Mouse (Mus musculus): Measurements from ENCODE around the gene Ndufaf7. TPM values are rescaled to one million over a fixed set of nuclear protein-coding genes. Genes with fewer than 3 reads are reported as not detected.

Gene Ndufaf7
- polyA plus RNA-seq, 2 experiments: 27.8 to 49.7 TPM

DNA sequence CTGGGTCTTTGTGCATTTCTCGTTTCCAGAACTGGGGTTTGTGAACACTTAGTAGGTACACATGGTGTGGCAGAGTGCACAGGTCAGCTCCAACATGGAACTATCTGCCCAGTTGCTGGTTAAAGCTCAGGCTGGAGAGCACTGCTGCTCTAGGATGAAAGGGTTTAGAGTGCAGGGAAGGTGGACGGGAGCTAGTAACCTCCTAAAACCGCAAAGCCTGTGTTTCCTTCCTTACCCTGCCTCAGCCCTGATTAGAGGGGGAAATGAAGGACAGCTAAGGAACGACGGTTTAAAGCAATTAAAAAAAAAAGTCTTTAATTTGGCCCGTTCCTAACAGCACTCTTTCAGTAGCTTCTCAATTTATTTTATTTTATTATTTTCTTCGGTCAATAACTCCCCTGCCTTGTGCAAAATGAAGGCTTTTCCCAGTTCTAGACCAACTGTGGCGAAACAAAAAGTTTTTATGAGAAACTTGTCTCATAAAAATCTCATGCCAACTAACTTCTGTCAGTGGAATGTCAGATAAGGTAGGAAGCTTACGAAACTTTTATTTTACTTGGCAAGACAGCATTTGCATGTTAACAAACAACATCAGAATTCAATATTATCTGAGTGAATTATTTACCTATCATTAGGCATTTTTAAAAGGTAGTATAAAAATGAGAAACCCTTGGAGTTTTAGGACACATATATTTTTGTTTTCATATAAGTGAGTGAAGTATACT is 55.5 kb downstream of the Ndufaf7 start:
- no peak for TF ChIP-seq POLR2A (IDR thresholded peaks at IDR 0.05; ENCODE audit: borderline replicate concordance, extremely low read depth, insufficient read depth, insufficient read length)
- H3K4me2 ChIP-seq (replicated peaks; ENCODE audit: low read depth, low read length, severe bottlenecking): no peak overlapping the region

DNA sequence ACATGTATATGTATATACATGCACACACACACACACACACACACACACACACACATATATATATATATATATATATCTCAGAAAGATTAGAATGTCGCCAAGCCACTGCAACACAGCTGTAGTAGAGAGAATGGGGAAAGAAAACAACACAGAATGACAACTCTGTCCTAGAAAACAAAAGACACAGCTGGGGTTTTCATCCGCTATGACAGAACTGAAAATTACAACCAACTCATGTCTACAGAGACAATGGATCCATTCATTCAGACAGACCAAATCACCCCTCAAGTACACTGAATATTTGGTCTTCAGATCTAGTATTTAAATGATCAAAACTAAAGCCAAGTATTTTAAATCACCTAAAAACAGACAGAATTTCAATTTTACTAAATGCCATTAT is 56.7 kb downstream of the Ndufaf7 start:
- no peak for DNase-seq (ENCODE audit: low spot score)
- 79% methylated on average over 2 of the region's 2 CpGs for WGBS
- H3K27me3 ChIP-seq (ENCODE audit: control insufficient read depth, insufficient read depth, low read length): no peaks in the 10 kb centered on the region
- TF ChIP-seq POLR2A (IDR thresholded peaks at IDR 0.05; ENCODE audit: borderline replicate concordance, extremely low read depth, insufficient read depth, insufficient read length): no peak
- ATAC-seq (ENCODE audit: low FRiP score, low read depth): no peak
- no peak overlapping the region for H3K4me2 ChIP-seq (replicated peaks; ENCODE audit: low read depth, low read length, severe bottlenecking)
- no peak overlapping the region for H3K4me3 ChIP-seq (replicated peaks; ENCODE audit: low read length)
- no peak overlapping the region for H3K9ac ChIP-seq (ENCODE audit: low read depth, low read length, severe bottlenecking)
- no peaks in the 10 kb centered on the region for H3K9me3 ChIP-seq (ENCODE audit: control insufficient read depth, low read length)
- H3K36me3 ChIP-seq (ENCODE audit: control insufficient read depth, insufficient read depth, low read length): no peaks in the 10 kb centered on the region
- H3K4me1 ChIP-seq (ENCODE audit: control insufficient read depth, insufficient read depth, low read length): peaks cover 13% of the 10 kb centered on the region
- no peak overlapping the region for H3K27ac ChIP-seq (replicated peaks; ENCODE audit: low read depth, low read length)

More for the DNA sequence above, 55.5 kb downstream of the Ndufaf7 start:
- H3K4me3 ChIP-seq (replicated peaks; ENCODE audit: low read length): no peak overlapping the region
- DNase-seq (ENCODE audit: low spot score) (no peak), ATAC-seq (ENCODE audit: low FRiP score, low read depth) (no peak)
- no peaks in the 10 kb centered on the region for H3K27me3 ChIP-seq (ENCODE audit: control insufficient read depth, insufficient read depth, low read length)
- H3K9me3 ChIP-seq (ENCODE audit: control insufficient read depth, low read length): no peaks in the 10 kb centered on the region
- no peak overlapping the region for H3K27ac ChIP-seq (replicated peaks; ENCODE audit: low read depth, low read length)
- WGBS: 32% methylated on average over 9 of the region's 9 CpGs
- H3K9ac ChIP-seq (ENCODE audit: low read depth, low read length, severe bottlenecking): peak overlapping the region; percentile 21; the same call in 1 of the 2 replicates
- H3K4me1 ChIP-seq (ENCODE audit: control insufficient read depth, insufficient read depth, low read length): peaks cover 9% of the 10 kb centered on the region; the same call in 1 of the 2 replicates
- H3K36me3 ChIP-seq (ENCODE audit: control insufficient read depth, insufficient read depth, low read length): no peaks in the 10 kb centered on the region

DNA sequence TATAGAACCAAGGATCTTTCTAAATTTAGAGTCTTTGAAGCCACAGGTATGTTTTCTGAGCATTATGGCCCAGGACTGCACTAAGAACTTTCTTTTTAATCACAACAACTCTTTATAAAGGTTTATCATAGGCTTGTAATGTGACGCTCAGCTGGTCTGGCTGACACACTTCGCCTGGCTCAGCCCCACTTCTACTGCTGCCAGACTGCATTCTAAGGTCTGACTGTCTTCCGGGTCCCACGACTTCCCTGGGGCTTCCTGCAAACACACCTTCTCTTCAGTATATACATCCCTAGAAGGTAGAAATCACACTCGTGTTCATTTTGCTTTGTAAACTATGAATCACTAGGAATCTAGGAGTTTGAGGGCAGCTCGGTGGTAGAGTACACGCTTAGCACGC is 57.4 kb downstream of the Ndufaf7 start:
- TF ChIP-seq POLR2A (IDR thresholded peaks at IDR 0.05; ENCODE audit: borderline replicate concordance, extremely low read depth, insufficient read depth, insufficient read length): no peak
- WGBS: 86% methylated on average over 8 of the region's 8 CpGs
- no peaks in the 10 kb centered on the region for H3K36me3 ChIP-seq (ENCODE audit: control insufficient read depth, insufficient read depth, low read length)

DNA sequence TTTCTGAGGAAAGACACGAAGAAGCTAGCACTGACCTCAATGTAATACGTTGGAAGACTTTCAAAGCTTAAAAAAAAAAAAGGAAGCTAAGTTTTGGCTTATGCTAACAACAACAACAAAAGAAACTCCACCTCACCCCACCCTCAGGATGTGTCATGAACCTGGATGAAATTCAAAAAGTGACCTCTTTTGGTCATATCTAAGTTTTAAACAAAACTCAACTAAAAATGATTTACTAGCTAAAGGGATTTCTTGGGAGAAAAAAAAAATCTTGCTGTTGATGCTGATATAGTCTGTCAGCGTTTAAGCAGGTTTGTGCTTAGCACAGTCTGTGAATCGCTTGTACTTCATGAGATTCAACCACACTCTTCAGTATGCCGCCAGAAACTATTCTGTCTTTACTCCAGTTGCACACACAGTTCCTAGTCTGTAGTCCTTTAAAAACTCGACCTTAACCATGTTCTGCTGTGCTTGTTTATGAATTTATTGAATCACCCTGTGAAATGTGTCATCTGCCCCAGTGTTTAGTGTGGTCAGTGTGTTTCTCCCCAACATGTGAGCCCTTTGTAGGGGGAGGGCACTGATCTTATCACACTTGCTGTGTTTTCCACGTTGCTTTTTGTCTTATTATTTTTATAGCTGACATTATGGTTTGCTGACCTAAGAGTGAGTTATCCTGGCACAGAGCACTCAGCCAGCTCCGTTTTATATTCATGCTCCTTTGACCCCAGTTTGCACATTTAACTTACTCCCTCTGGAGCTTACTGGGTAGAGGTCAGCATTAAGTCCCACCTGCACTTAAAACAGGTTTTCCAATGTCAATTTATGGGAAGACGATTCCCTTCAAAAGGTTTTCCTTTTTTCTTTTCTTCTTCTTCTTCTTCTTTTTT is 58.2 kb downstream of the Ndufaf7 start:
- no peak overlapping the region for H3K4me2 ChIP-seq (replicated peaks; ENCODE audit: low read depth, low read length, severe bottlenecking)
- no peaks in the 10 kb centered on the region for H3K27me3 ChIP-seq (ENCODE audit: control insufficient read depth, insufficient read depth, low read length)
- WGBS: 66% methylated on average over 9 of the region's 9 CpGs
- H3K27ac ChIP-seq (replicated peaks; ENCODE audit: low read depth, low read length): no peak overlapping the region
- no peaks in the 10 kb centered on the region for H3K36me3 ChIP-seq (ENCODE audit: control insufficient read depth, insufficient read depth, low read length)
- H3K9ac ChIP-seq (ENCODE audit: low read depth, low read length, severe bottlenecking): no peak overlapping the region
- no peak overlapping the region for H3K4me3 ChIP-seq (replicated peaks; ENCODE audit: low read length)
- H3K4me1 ChIP-seq (ENCODE audit: control insufficient read depth, insufficient read depth, low read length): peaks cover 13% of the 10 kb centered on the region
- no peak for ATAC-seq (ENCODE audit: low FRiP score, low read depth)
- no peaks in the 10 kb centered on the region for H3K9me3 ChIP-seq (ENCODE audit: control insufficient read depth, low read length)
- no peak for TF ChIP-seq POLR2A (IDR thresholded peaks at IDR 0.05; ENCODE audit: borderline replicate concordance, extremely low read depth, insufficient read depth, insufficient read length)
- no peak for DNase-seq (ENCODE audit: low spot score)

More for the DNA sequence above, 57.4 kb downstream of the Ndufaf7 start:
- Histone ChIP-seq H3K27me3 (ENCODE audit: control insufficient read depth, insufficient read depth, low read length) (no peaks in the 10 kb centered on the region), H3K9ac (ENCODE audit: low read depth, low read length, severe bottlenecking) (no peak overlapping the region), H3K9me3 (ENCODE audit: control insufficient read depth, low read length) (no peaks in the 10 kb centered on the region), H3K4me3 (replicated peaks; ENCODE audit: low read length) (no peak overlapping the region), H3K4me2 (replicated peaks; ENCODE audit: low read depth, low read length, severe bottlenecking) (no peak overlapping the region), H3K4me1 (ENCODE audit: control insufficient read depth, insufficient read depth, low read length) (peaks cover 13% of the 10 kb centered on the region), H3K27ac (replicated peaks; ENCODE audit: low read depth, low read length) (no peak overlapping the region)
- ATAC-seq (ENCODE audit: low FRiP score, low read depth) (no peak), DNase-seq (ENCODE audit: low spot score) (no peak)

Other genes starting within 250 kb of the Ndufaf7 start
- gene Strn, start 199.9 kb upstream of the Ndufaf7 start, polyA plus RNA-seq (2012; rRNA removed): 8.5 TPM in 2 replicates
- 7.1 and 7.2 TPM in 2 replicates for gene Strn, start 199.9 kb upstream of the Ndufaf7 start, polyA plus RNA-seq (2014; fragmentation: Nextera tagmentation; extraction: Ambion mirVana)
- gene Heatr5b, start 101.8 kb upstream of the Ndufaf7 start, polyA plus RNA-seq (2012; rRNA removed): 21.9 and 24.5 TPM in 2 replicates
- gene Heatr5b, start 101.8 kb upstream of the Ndufaf7 start, polyA plus RNA-seq (2014; fragmentation: Nextera tagmentation; extraction: Ambion mirVana): 11.5 and 15.6 TPM in 2 replicates
- gene Gpatch11, start 101.6 kb upstream of the Ndufaf7 start, polyA plus RNA-seq (2012; rRNA removed): 14.4 and 26.0 TPM in 2 replicates
- gene Gpatch11, start 101.6 kb upstream of the Ndufaf7 start, polyA plus RNA-seq (2014; fragmentation: Nextera tagmentation; extraction: Ambion mirVana): 42.5 and 52.4 TPM in 2 replicates
- 4.9 and 7.4 TPM in 2 replicates for gene Eif2ak2, start 54.6 kb upstream of the Ndufaf7 start, polyA plus RNA-seq (2012; rRNA removed)
- gene Eif2ak2, start 54.6 kb upstream of the Ndufaf7 start, polyA plus RNA-seq (2014; fragmentation: Nextera tagmentation; extraction: Ambion mirVana): 8.7 and 9.0 TPM in 2 replicates
- gene Sult6b1, start 30.1 kb upstream of the Ndufaf7 start, polyA plus RNA-seq (2012; rRNA removed): 0.11 TPM in 1 of 2 replicates, not detected in the other
- 0.11 and 0.15 TPM in 2 replicates for gene Sult6b1, start 30.1 kb upstream of the Ndufaf7 start, polyA plus RNA-seq (2014; fragmentation: Nextera tagmentation; extraction: Ambion mirVana)
- 22.0 and 34.3 TPM in 2 replicates for gene Cebpzos, start 20.6 kb upstream of the Ndufaf7 start, polyA plus RNA-seq (2012; rRNA removed)
- 100 and 104 TPM in 2 replicates for gene Cebpzos, start 20.6 kb upstream of the Ndufaf7 start, polyA plus RNA-seq (2014; fragmentation: Nextera tagmentation; extraction: Ambion mirVana)
- 18.6 and 24.3 TPM in 2 replicates for gene Cebpz, start 70 bp upstream of the Ndufaf7 start, polyA plus RNA-seq (2012; rRNA removed)
- 56.5 and 59.5 TPM in 2 replicates for gene Cebpz, start 70 bp upstream of the Ndufaf7 start, polyA plus RNA-seq (2014; fragmentation: Nextera tagmentation; extraction: Ambion mirVana)
- 35.5 and 38.5 TPM in 2 replicates for gene Prkd3, start 83.7 kb downstream of the Ndufaf7 start, polyA plus RNA-seq (2012; rRNA removed)
- 43.2 and 48.2 TPM in 2 replicates for gene Prkd3, start 83.7 kb downstream of the Ndufaf7 start, polyA plus RNA-seq (2014; fragmentation: Nextera tagmentation; extraction: Ambion mirVana)
- 5.1 and 5.9 TPM in 2 replicates for gene Qpct, start 114.8 kb downstream of the Ndufaf7 start, polyA plus RNA-seq (2012; rRNA removed)
- 8.6 and 8.8 TPM in 2 replicates for gene Qpct, start 114.8 kb downstream of the Ndufaf7 start, polyA plus RNA-seq (2014; fragmentation: Nextera tagmentation; extraction: Ambion mirVana)

Data from limb, embryonic 14.5 days (tissue).